Mouse (Mus musculus): ENCODE data around the gene Adcy6.

Gene Adcy6

DNA sequence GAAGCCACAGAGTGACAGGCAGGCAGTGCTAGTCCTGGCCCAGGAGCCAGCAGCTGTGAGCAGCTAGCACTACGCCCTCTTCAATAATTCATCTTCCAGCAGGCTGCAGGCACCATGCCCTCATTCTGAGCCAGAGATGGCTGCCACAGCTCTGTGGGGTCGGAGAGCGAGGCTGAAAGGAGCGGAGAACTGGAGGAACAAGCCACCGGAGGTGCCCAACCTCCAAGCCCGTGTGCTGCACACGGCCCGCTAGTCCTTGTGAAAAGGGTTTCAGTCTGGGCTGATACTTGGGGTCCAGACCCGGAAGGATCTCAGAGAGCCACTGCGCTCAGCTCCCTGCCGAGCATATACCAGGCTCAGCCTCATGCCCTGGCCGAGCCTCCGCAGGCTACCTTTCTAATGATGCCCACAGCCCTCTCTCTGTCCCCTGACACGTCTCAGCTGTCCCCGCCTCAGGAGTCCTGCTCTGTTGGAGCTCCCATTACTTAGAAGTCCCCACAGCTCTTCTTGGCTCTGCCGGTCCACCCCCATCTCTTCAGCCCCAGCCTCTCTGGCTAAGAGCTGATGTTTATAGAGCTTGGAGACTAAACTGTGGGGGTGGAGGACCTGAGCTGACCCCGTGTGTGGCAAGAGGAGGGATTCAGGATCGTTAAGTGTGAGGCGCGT lies 18.8 kb upstream of the Adcy6 start:
- DNase-seq (ENCODE audit: low read depth), result peak; percentile 48

DNA sequence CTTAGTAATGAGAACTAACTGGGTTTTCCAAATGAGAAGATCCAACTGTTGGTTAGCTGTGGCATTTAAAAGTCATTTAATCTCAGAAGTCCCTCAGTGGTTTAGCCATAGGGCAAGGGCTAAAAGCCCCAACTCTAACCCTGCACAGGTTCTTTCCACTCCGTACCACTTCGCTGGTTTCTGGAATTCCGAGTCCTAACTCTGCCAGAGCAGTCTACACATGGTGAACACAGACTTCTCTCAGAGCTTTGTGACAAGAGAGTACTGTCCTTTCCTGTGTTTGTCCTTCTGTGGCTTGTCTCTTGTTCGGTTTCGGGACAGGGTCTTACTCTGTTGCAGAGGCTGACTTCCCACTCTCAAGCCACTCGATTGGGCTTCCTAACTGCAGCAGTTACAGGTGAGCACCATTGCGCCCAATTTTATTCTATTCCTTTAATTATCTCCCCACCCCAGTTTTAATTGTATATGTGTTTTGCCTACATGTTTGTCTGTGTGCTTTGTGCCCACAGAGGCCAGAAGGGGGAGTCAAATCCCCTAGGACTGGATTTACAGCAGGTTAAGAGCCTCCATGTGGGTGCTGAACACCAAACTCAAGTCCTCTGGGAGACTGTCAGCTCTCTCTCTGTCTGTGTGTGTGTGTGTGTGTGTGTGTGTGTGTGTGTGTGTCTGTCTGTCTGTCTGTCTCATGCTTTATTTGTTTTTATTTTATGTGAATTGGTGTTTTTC lies 16.8 kb upstream of the Adcy6 start:
- DNase-seq (ENCODE audit: low read depth), result no peak

DNA sequence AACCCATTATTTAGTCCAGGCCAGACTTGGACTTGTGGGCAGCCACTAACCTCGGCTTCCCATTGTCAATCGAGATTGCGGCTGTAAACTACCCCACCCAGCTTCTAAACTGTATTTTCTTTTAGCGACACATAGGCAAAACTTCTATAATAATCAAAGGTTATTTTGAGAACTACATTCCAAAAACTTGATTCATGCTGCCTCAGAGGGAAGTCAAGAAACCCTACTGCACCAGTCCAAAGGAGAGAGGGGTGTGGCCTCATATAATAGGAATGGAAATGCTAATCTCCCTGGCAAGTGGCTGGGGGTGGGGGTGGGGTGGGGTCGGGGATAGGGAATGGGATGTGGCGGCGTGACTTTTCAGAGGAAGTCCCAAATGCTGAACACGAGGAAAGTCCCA lies 16.2 kb upstream of the Adcy6 start:
- DNase-seq (ENCODE audit: low read depth), result no peak

DNA sequence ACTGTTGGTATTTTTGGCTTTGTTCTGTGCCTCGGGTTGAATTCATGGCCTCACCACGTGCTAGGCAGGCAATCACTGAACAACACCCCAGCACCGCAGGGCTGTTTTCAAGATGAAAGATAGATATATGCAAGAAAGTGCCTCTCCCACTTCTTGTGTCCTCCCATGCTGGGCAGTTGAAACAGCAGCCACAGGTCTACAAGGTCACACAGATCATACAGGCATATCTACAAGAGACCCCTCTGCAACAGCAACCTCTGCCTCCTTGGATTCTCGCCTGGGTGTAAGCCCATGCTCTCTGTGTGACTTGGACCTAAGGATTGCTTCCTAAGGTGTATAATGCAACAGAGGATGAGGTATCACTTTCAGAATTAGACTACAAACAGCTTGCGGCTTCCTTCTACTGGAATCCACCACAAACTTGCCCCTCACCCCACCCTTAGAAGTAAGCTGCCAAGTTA lies 13.5 kb upstream of the Adcy6 start:
- DNase-seq (ENCODE audit: low read depth), result peak; percentile 71

DNA sequence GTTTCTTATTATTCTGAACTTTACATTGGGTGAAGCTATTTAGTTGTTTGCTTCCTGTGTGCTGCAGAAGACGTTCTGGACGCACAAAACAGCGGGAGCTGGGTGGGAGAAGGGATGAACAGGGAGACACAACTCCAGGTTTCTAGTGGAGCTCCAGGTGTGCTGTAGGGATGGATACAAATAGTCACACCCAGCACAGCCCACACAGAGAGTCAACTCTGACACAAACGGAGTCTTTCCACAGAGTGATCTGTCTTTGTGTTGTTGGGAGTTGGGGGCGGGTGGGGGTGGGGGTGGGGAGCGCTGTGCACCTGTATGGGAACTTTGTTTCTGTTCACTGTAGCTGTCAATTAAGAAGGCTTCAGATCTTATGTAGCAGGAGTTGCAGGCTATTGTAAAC lies 12.8 kb upstream of the Adcy6 start:
- no peak for DNase-seq (ENCODE audit: low read depth)

DNA sequence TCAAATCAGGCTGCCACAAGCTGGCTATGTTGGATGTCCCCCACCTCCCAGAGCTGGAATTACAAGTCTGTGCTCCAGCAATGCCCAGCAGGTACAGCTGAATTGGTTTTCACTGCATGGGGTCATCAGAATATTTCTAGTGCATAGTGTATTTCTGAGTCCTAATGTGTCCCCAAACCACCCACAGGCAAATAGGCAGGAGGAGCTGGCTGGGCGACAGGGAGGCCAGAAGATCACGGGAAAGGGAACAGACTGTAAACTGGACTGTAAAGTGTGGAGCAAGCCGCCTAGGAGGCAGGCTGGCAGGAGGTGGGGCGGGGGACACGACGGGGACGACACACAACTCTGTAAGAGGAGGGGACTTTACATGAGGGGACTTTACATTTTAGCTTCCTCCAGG lies 12.3 kb upstream of the Adcy6 start:
- no peak for DNase-seq (ENCODE audit: low read depth)

DNA sequence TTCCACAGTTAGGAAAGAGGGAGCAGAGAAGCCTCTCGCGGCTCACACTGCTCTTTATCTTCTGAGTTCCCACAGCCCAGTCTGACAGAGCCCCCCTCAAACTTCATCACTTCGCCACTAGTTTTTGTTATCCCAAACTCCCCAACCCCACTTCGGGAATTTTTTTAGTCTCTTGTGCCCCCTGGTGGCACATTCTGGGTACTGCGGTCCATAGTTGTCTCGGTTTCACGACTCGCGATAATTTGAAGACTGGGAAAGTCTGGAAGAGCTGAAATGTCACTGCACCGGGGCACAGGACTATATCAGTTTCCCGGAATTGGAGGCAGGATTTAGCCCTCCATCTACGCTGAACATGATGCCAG lies 7.3 kb upstream of the Adcy6 start:
- peak; percentile 80 for DNase-seq (ENCODE audit: low read depth)

DNA sequence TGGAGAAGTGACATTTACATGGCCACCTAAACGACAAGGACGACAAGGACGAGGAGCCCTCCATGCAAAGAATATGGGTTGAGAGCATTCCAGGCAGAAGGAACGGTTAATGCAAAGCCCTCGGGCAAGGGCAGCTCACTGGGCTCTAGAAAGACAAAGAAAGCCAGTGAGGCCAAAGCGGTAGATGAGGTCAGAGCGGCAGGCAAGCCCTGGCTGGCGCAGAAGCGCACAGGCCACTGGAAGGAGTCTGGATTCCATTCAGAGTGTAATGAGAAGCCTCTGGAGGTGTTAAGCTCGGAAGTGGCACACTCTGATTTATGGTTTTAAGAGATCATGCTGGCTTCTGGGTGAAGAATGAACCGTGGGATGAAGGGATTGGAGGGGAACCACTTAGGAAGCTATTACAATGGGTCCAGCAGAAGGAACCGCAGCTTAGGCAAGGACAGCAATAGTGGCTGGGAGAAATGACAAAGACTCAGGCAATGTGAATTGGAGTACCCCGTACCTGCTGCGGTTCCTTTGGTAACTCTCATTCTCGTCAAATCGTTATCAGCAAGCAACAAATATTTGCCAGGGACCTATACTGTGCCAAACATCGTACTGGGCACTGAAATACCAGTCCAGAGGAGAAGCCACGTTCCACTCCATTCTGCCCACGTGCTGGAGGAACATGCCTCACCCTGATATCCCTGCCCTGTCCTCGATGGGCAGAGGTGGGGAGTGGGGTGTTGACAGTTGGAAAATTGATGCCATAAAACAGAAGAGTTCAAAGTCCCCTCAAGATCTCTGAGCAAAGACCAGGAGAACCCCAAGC lies 6.7 kb upstream of the Adcy6 start:
- DNase-seq (ENCODE audit: low read depth), result no peak

DNA sequence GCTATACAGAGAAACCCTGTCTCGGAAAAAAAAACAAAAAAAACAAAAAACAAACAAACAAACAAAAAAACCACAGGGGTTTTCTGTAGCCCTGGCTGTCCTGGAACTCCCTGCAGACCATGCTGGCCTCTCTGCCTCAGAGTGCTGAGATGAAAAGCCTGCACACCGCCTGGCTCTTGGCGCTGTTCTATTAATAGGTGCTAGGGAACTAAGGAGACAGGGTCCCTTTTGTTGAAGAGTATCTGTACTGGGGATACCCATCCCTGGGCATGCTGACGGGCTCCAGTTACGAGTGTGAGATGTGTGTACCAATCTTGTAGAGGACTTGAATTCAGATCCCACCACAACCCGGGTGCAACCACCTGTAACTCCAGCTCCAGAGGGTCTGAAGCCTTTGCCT lies 5.9 kb upstream of the Adcy6 start:
- DNase-seq (ENCODE audit: low read depth), result no peak

DNA sequence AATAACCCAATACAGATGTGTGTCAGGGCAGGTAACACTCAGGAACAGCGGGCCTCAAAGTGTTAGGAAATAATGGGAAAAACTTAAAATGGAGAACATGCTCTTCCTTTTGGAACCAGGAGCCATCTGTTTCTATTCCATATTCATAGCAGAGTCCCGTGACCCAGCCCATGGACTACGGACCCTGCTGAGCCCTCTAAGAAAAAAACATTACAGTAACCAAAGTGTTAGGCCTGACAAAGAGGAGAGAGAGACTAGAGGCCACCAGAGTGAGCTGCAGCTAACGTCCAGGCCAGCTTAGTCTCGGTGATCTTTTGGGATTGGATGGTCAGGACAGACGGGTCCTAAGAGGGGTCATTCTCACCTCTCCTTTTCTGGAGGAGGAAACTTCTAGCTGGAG lies 5.1 kb upstream of the Adcy6 start:
- DNase-seq (ENCODE audit: low read depth), result no peak

DNA sequence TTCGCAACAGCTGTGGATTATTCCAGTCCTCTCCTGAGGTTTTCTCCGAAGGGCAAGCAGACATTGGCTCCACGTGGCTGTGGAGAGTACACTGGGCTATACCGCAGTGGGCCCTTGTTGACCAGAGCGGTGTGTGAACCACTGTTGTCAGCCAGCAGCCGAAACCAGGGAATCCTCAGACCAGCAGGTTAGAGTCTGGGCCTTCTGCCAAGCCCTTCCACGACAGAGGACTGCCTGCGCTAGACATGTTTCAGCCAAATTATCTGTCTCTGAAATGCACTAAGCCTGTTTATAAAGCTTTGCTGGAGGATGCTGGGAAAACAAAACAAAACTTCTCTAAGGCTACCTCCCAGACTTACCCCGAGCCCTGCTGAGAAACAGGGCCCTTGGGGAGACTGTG lies 4.7 kb upstream of the Adcy6 start:
- no peak for DNase-seq (ENCODE audit: low read depth)

DNA sequence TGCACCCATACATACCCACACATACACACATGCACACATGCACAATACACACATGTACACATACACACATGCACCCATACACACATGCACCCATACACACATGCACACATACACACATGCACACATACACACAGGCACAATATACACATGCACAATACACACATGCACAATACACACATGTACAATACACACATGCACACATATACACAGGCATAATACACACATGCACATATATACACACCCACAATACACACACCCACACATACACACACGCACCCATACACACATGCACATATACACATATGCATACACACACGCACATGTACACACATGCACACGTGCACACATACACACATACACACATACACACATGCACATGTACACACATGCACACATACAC lies 2.4 kb upstream of the Adcy6 start:
- no peak for DNase-seq (ENCODE audit: low read depth)

DNA sequence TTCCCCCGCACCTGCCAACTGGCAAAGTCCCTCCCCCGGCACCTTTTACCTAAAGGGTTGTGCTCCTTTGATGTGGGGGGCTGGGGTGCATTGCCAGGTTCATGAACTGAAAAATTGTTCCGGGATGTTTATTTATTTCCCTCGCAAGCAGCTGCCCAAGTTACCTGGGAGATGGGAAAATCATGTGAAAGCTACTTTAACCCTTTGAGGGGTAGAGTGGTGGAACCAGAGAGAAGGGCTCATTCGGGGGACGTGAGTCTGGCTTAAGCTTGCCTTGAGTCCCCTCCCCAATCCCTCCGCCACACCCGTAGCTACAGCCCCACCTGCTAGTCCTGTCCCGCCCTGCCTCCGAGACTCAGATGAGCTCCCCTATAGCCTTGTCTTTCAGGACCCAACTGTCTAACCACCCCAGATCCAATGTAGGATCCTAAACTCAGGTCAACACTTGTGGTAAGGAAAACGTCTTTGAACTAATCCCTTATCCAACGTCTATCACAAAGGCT lies 306 bp upstream of the Adcy6 start:
- peak; percentile 55 for DNase-seq (ENCODE audit: low read depth)

DNA sequence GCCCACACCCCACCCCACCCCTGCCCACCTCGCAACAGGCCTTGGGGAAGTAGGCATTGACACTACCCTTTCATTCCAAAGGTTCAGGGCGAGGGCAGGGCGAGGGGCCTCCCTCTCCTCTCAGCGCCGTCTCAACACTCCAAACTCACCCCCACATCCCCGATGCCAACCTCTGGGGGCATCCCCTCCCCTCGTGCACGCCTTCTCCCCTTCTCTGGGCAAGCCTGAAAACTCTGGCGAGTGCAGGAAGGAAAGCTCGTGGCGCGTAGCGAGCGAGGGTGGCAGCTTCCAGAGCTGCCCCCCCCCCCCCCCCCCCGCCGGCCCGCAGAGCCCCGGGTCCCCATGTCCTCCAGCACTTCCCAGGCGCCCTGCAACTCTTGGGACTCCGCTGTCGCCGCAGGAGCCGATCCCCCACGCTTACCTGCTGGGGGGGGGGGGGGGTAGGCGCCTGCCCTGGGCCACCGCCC lies 1.1 kb downstream of the Adcy6 start:
- peak; percentile 40 for DNase-seq (ENCODE audit: low read depth)

DNA sequence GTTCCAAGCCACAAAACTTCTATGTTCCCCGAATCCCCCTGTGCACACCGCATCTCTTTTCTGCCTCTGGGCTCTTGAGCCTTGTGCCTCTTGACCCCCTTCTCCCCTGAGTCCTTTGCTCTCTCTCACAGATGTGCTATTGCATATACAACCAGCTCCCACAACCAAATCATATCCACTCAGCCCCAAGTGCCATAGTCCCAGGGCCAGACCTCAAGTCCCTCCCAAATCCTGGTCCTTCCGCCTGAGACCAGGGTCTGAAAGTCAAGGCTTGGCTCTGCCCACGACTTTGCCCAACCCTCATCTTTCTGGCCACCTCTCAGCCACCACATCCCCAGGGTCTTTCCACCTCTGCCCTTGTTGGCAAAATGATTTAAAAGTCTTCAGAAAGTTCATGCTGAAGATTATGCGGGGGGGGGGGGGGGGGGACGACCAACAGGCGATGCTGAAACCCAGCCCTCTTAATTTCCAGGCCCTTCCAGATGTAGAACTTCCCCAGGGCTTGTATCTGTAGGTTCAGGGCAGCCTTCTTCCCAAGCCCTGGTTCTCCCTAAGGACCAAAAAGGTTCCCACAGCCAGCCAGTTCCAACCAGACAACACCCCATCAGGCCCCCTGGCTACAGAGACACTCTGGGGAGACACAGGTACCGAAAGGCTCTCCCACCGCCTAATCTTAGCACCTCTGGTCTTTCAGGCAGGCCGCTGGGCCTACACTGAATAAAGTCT lies 1.7 kb downstream of the Adcy6 start:
- DNase-seq (ENCODE audit: low read depth), result no peak

DNA sequence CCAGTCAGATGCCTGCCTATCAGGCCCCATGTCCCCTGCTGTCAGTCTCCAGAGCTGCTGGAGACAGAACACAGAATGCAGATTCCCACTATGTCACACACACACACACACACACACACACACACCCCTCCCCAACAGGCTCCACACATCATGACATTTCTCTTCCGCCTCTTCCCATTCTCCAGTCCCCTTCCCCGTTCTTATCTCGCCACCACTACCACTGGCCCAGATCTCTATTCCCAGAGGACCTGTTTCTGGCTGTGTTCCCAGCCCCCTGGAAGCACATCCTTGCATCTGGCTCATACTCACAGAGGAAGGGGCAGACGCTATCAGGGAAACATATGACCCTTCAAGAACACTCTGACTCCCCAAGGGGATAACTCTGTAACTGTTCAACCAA lies 2.3 kb downstream of the Adcy6 start:
- no peak for DNase-seq (ENCODE audit: low read depth)

DNA sequence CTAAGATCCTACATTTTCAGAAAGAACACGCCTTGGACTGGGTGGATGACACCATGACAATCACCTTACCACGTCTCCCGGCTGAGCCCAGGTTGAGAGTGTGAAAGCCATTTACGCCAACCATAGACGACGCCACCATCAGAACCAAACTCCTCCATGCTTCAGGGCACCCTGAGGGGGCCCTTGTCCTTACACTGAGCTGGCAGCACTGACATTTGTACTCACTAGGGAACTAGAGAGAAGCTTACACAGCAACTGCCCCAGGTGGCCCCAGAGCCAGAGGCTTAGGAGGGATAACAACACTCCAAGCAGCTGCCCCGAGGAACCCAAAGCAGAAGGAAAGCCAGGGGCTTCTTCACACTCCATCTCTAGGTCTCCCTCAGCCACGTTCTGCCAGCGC lies 3.1 kb downstream of the Adcy6 start:
- no peak for DNase-seq (ENCODE audit: low read depth)

DNA sequence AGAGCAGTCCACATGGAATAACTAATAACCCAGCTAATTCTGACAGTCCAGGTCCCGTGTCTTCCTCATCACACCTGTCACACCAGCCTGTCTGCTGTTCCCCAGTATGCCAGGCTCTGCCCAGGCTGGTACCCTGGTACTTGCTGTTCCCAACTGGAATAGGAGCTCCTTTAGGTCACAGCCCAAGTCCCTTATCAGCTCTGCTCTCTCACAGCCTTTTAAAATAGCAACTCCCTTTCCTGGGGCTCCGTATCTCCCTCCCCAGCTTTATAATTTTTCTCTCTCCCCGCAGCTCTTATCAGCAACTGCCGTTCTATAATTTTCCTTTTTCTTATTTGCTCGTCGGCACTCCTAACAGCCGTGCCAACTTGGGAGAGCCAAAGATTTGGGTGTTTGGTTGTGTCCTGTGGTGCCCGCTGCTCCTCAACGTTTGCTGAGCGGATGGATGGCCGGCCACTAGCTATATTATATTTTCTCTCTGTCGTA lies 3.8 kb downstream of the Adcy6 start:
- DNase-seq (ENCODE audit: low read depth), result no peak

DNA sequence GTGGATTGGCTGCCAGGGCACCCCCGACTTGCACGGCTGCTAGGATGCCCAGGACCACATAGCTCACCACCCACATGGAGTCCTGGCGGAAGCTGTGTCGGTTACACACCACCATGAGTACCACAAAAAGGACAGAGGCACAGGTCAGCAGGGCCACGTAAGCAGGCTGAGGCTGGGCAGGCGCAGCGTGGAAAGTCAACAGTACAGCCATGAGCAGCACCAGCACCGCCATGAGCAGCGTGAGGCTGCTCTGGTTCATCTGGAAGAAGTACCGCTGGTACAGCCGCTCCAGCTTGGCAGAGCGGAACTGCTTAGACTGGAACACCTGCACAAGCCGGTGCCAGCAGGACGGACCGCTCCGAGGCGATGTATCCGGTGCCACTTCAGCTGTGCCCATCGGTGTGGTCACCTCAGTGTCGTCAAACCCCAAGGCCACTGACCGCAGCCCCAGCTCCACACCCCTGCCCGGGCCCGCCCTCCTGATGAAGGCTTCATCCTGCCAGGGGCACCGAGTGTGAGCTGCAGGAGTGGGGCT lies 5.8 kb downstream of the Adcy6 start:
- no peak for DNase-seq (ENCODE audit: low read depth)

DNA sequence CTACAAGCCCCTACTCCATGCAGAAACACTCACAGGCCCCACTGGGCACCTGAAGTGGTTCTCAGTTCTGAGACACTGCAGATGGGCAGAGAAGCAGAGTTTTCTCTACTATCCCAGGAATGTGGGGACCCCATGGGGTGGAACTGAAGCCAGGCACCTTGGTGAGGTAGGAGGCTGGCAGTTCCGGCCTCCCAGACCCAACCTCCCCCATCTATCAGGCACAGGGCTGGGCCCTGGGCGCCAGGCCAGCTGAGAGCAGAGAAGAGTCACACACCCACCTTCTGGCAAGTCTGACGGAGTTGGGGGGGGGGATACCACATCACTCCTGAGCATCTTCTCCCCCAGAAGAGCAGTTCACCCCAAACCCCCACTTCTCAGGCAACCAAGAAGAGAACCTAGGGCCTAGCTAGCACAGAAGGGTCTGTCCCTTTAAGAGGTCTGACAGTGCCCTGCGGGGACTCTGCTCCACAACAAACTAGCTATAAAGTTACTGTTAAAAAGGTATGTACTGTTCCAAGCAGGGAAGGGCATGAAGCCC lies 6.9 kb downstream of the Adcy6 start:
- DNase-seq (ENCODE audit: low read depth), result no peak

DNA sequence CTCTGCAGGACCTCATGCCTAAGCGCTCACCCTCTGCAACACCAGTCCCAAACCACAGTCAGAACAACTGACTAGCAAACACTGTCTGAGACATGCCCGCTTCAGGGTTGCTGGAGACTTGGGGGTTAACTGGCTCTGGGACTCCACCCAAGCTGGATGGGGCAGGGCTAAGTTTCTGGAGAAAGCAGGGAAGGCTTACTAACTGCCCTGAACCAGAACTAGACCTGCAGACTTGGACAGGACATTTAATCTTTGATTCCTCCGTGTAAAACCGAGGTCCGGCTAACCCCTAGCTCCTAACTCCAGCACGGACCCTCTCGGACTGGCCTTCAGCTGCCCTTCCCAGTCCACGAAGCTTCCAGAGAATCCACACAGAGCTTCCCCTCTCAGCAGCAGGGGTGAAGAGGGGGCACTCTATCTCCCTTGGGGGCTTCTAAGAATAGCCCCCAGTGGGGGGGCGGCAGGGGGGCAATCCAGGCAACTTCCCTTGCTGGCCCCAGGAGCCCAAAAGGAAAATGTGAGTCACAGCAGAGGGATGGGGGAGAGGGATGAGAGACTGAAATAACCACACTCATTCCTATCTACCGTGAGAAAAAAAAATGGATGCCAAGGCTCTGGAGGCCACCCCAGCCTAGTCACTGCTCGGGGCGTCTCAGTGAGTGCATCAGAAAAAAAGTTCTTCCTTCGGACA lies 7.5 kb downstream of the Adcy6 start:
- no peak for DNase-seq (ENCODE audit: low read depth)

Data from induced T-regulatory cell, adult 2 months (primary cell).